Mouse (Mus musculus): Measurements from ENCODE around the gene Smim11.

Smim11 gene

GRCm38 (mm10) chr16:92300649-92301411, at the start of gene Smim11:
Gene Smim11 (plus strand): TSS chr16:92301286.
- in situ Hi-C loops (cut with MboI, MseI) = no loop called here

- in situ Hi-C loops (cut with MboI, MseI) = no loop called here
Measured at GRCm38 (mm10) chr16:92254316-92254715, 46.8 kb upstream of the Smim11 start.

GRCm38 (mm10) chr16:92267861-92268260, 33.2 kb upstream of the Smim11 start:
- in situ Hi-C loops (cut with MboI, MseI) = no loop called here

GRCm38 (mm10) chr16:92274516-92274915, 26.6 kb upstream of the Smim11 start:
- in situ Hi-C loops (cut with MboI, MseI) = no loop called here

GRCm38 (mm10) chr16:92275526-92275925, 25.6 kb upstream of the Smim11 start:
- in situ Hi-C loops (cut with MboI, MseI) = no loop called here

GRCm38 (mm10) chr16:92282671-92283070, 18.4 kb upstream of the Smim11 start:
- in situ Hi-C loops (cut with MboI, MseI) = loop anchor here (5.0 to 10.0 kb wide), 2 partner anchors 345 to 558 kb away; partner anchors contain the start of genes Cryzl1 (in 1 of the 2) and Itsn1 (in 1 of the 2)

- in situ Hi-C loops (cut with MboI, MseI) = loop anchor here in 1 of 2 experiments (5.0 to 10.0 kb wide), 2 partner anchors 348 to 560 kb away; partner anchors contain the start of genes Cryzl1 and Itsn1
Measured at GRCm38 (mm10) chr16:92285068-92285467, 16.0 kb upstream of the Smim11 start.

- in situ Hi-C loops (cut with MboI, MseI) = loop anchor here in 1 of 2 experiments (5.0 to 10.0 kb wide), 2 partner anchors 349 to 562 kb away; partner anchors contain the start of genes Cryzl1 and Itsn1
Measured at GRCm38 (mm10) chr16:92286609-92287008, 14.5 kb upstream of the Smim11 start.

- in situ Hi-C loops (cut with MboI, MseI) = loop anchor here in 1 of 2 experiments (5.0 to 10.0 kb wide), 2 partner anchors 351 to 564 kb away; partner anchors contain the start of genes Cryzl1 and Itsn1
Measured at GRCm38 (mm10) chr16:92288778-92289177, 12.3 kb upstream of the Smim11 start.

GRCm38 (mm10) chr16:92290045-92290444, 11.0 kb upstream of the Smim11 start:
- in situ Hi-C loops (cut with MboI, MseI) = no loop called here

- in situ Hi-C loops (cut with MboI, MseI) = no loop called here
Measured at GRCm38 (mm10) chr16:92292101-92292500, 9.0 kb upstream of the Smim11 start, which contains the start of gene Kcne2. Gene Kcne2 (plus strand): TSS chr16:92292389.

GRCm38 (mm10) chr16:92294267-92294970, 6.7 kb upstream of the Smim11 start:
- in situ Hi-C loops (cut with MboI, MseI) = no loop called here

- in situ Hi-C loops (cut with MboI, MseI) = no loop called here
Measured at GRCm38 (mm10) chr16:92295328-92295727, 5.8 kb upstream of the Smim11 start.

GRCm38 (mm10) chr16:92301412-92301806, 323 bp downstream of the Smim11 start:
- in situ Hi-C loops (cut with MboI, MseI) = no loop called here

- in situ Hi-C loops (cut with MboI, MseI) = no loop called here
Measured at GRCm38 (mm10) chr16:92301989-92302388, 903 bp downstream of the Smim11 start.

GRCm38 (mm10) chr16:92302506-92302905, 1.4 kb downstream of the Smim11 start:
- in situ Hi-C loops (cut with MboI, MseI) = no loop called here

GRCm38 (mm10) chr16:92305519-92305918, 4.4 kb downstream of the Smim11 start:
- in situ Hi-C loops (cut with MboI, MseI) = no loop called here

- in situ Hi-C loops (cut with MboI, MseI) = no loop called here
Measured at GRCm38 (mm10) chr16:92307947-92308346, 6.9 kb downstream of the Smim11 start.

GRCm38 (mm10) chr16:92309126-92309525, 8.0 kb downstream of the Smim11 start:
- in situ Hi-C loops (cut with MboI, MseI) = no loop called here

- in situ Hi-C loops (cut with MboI, MseI) = no loop called here
Measured at GRCm38 (mm10) chr16:92313953-92314741, 13.1 kb downstream of the Smim11 start.

- in situ Hi-C loops (cut with MboI, MseI) = no loop called here
Measured at GRCm38 (mm10) chr16:92316049-92316738, 15.1 kb downstream of the Smim11 start.

All from T-helper 17 cell (primary cell).